Mouse (Mus musculus): ENCODE measurements at regions not wholly inside any gene's neighbourhood (a gene's known extent, or its start where the extent isn't known, plus 50 kb on each side); places are given as distances from the start of the nearest gene placed in this dataset.

GRCm38 (mm10) chr4:99354835-99355234 lies 59.1 kb downstream of the Gm12689 start:
- TF ChIP-seq CTCF (conservative IDR thresholded peaks at IDR 0.05; ENCODE audit: insufficient read depth, insufficient read length, low read depth, low read length) (no peak), POLR2A (IDR thresholded peaks at IDR 0.05; ENCODE audit: low read depth, low read length) (no peak)
